Mouse (Mus musculus) yolk sac, embryonic 10.5 days (tissue): ENCODE results near the gene Cdc42ep3.
A peak's percentile ranks its signal among the peaks of the same experiment; 100 is the strongest.

Experiments used
- DNase-seq: peaks from one replicate; pipeline ENCODE4 v3.0.0-alpha.2; 2017; ENCODE audit warnings: low spot score

The Cdc42ep3 gene

GRCm38 (mm10) chr17:79354444-79355270 lies at the start of gene Cdc42ep3:
TSS of gene Cdc42ep3 (minus strand) at chr17:79355091.
- peak; percentile 83 for DNase-seq

- DNase-seq, result no peak
These were observed 45.5 kb upstream of the Cdc42ep3 start for GRCm38 (mm10) chr17:79400356-79400755.

- no peak for DNase-seq
These were observed 43.5 kb upstream of the Cdc42ep3 start for GRCm38 (mm10) chr17:79398416-79398815.

GRCm38 (mm10) chr17:79394799-79395198 lies 39.9 kb upstream of the Cdc42ep3 start:
- no peak for DNase-seq

GRCm38 (mm10) chr17:79393886-79394285 lies 39.0 kb upstream of the Cdc42ep3 start:
- DNase-seq, result no peak

- no peak for DNase-seq
These were observed 32.7 kb upstream of the Cdc42ep3 start for GRCm38 (mm10) chr17:79387465-79388066.

- no peak for DNase-seq
These were observed 26.6 kb upstream of the Cdc42ep3 start for GRCm38 (mm10) chr17:79381485-79381884.

- no peak for DNase-seq
These were observed 24.3 kb upstream of the Cdc42ep3 start for GRCm38 (mm10) chr17:79379191-79379590.

GRCm38 (mm10) chr17:79376434-79377210 lies 21.7 kb upstream of the Cdc42ep3 start:
- no peak for DNase-seq

GRCm38 (mm10) chr17:79372973-79373372 lies 18.1 kb upstream of the Cdc42ep3 start:
- no peak for DNase-seq

GRCm38 (mm10) chr17:79364749-79365450 lies 10.0 kb upstream of the Cdc42ep3 start:
- no peak for DNase-seq

GRCm38 (mm10) chr17:79356071-79356601 lies 1.2 kb upstream of the Cdc42ep3 start:
- DNase-seq, result peak; percentile 29

- peak; percentile 74 for DNase-seq
These were observed 540 bp upstream of the Cdc42ep3 start for GRCm38 (mm10) chr17:79355271-79355991.

- DNase-seq, result no peak
These were observed 782 bp downstream of the Cdc42ep3 start for GRCm38 (mm10) chr17:79354174-79354443.

GRCm38 (mm10) chr17:79353446-79354173 lies 1.3 kb downstream of the Cdc42ep3 start:
- no peak for DNase-seq

- peak; percentile 23 for DNase-seq
These were observed 4.1 kb downstream of the Cdc42ep3 start for GRCm38 (mm10) chr17:79350751-79351191.

GRCm38 (mm10) chr17:79349371-79349770 lies 5.5 kb downstream of the Cdc42ep3 start:
- DNase-seq, result no peak

GRCm38 (mm10) chr17:79347920-79348589 lies 6.8 kb downstream of the Cdc42ep3 start:
- DNase-seq, result no peak

- DNase-seq, result no peak
These were observed 7.6 kb downstream of the Cdc42ep3 start for GRCm38 (mm10) chr17:79347291-79347690.
